Mouse (Mus musculus) myocyte (in vitro differentiated cells): Measurements from ENCODE around the gene Tacc2. TPM values are rescaled to one million over a fixed set of nuclear protein-coding genes. Genes with fewer than 3 reads are reported as not detected.
A peak's percentile ranks its signal among the peaks of the same experiment; 100 is the strongest.
"Not testable (repeated sequence)": the region's sequence is repeated elsewhere in the genome, so short reads cannot be mapped to it uniquely, and the experiment has no call there.

Experiments
- H3K27me3 ChIP-seq: one replicate; pipeline ENCODE4 v1.6.1; 2011; ENCODE audit not compliant: control insufficient read depth, insufficient read depth, insufficient read length
- H3K36me3 ChIP-seq: one replicate; pipeline ENCODE4 v1.6.1; 2011; ENCODE audit not compliant: control insufficient read depth, insufficient read depth
- H3K4me2 ChIP-seq: one replicate; pipeline ENCODE4 v1.6.1; 2011; ENCODE audit warnings: low read depth, control low read depth
- H3K4me3 ChIP-seq: one replicate; pipeline ENCODE4 v1.5.1; 2011; ENCODE audit warnings: mild to moderate bottlenecking, control low read depth, moderate library complexity
- H3K79me2 ChIP-seq: one replicate; pipeline ENCODE4 v1.6.1; 2011; ENCODE audit not compliant: control insufficient read depth, insufficient read depth
- H3ac ChIP-seq: one replicate; pipeline ENCODE4 v1.6.1; 2011; ENCODE audit not compliant: control insufficient read depth, insufficient read length
- CEBPB ChIP-seq: IDR thresholded peaks from 2 replicates; pipeline ENCODE4 v1.6.1; 2011; ENCODE audit warnings: mild to moderate bottlenecking, moderate library complexity; ENCODE audit not compliant: poor library complexity, insufficient read depth, severe bottlenecking
- E2F4 ChIP-seq: IDR thresholded peaks from one replicate; pipeline ENCODE4 v1.6.1; 2011; ENCODE audit warnings: mild to moderate bottlenecking, control low read depth, moderate library complexity; ENCODE audit not compliant: insufficient read depth
- MYOD1 ChIP-seq, 3 experiments: IDR thresholded peaks; one replicate each; pipeline ENCODE4 v1.6.1; 2011; ENCODE audit warnings: control low read depth in 2 of 3, low read depth in 2 of 3, mild to moderate bottlenecking in 2 of 3, moderate library complexity in 1 of 3; ENCODE audit not compliant: insufficient read length in 2 of 3, control insufficient read depth in 1 of 3
- MYOG ChIP-seq, 3 experiments: IDR thresholded peaks; one replicate each; pipeline ENCODE4 v1.6.1; 2011; ENCODE audit warnings: control low read depth in 2 of 3, low read depth in 2 of 3, mild to moderate bottlenecking in 2 of 3; ENCODE audit not compliant: insufficient read length in 2 of 3, control insufficient read depth in 1 of 3, insufficient read depth in 1 of 3
- POLR2A ChIP-seq: IDR thresholded peaks from one replicate; pipeline ENCODE4 v1.6.1; 2011; ENCODE audit warnings: low read depth, mild to moderate bottlenecking, control low read depth, moderate library complexity; ENCODE audit not compliant: insufficient read length
- POLR2AphosphoS2 ChIP-seq: IDR thresholded peaks from one replicate; pipeline ENCODE4 v1.6.1; 2011; ENCODE audit warnings: low read depth, control low read depth; ENCODE audit not compliant: insufficient read length
- SRF ChIP-seq: IDR thresholded peaks from one replicate; pipeline ENCODE4 v1.6.1; 2011; ENCODE audit warnings: low read depth; ENCODE audit not compliant: control insufficient read depth, insufficient read length
- TCF12 ChIP-seq: IDR thresholded peaks from one replicate; pipeline ENCODE4 v1.6.1; 2011; ENCODE audit warnings: mild to moderate bottlenecking, control low read depth; ENCODE audit not compliant: poor library complexity, insufficient read depth, severe bottlenecking
- TCF3 ChIP-seq: IDR thresholded peaks from one replicate; pipeline ENCODE4 v1.6.1; 2011; ENCODE audit warnings: low read depth, control low read depth; ENCODE audit not compliant: insufficient read length
- USF1 ChIP-seq: IDR thresholded peaks from one replicate; pipeline ENCODE4 v1.6.1; 2011; ENCODE audit warnings: low read depth, mild to moderate bottlenecking, control low read depth, moderate library complexity
- polyA plus RNA-seq: library from polyadenylated mRNA; unstranded; fragments of >200 nt; fragmentation: generic; extraction: Trizol; gene quantifications from one replicate; pipeline ENCODE4 v1.2.1, GENCODE M21; 2012; ENCODE audit warnings: missing spikeins

Tacc2 gene
- polyA plus RNA-seq, 1 experiment: 61.8 TPM

GRCm38 (mm10) chr7:130590081-130590828 is 13.0 kb downstream of the Tacc2 start:
- no peak overlapping the region for H3ac ChIP-seq
- TF ChIP-seq SRF: no peak
- no peak for TF ChIP-seq POLR2A
- TF ChIP-seq TCF12: no peak
- TF ChIP-seq CEBPB: no peak
- TF ChIP-seq POLR2AphosphoS2: no peak
- no peak for TF ChIP-seq MYOD1 (IDR thresholded peaks at IDR 0.05; ENCODE audit: control insufficient read depth in 1 of 3, insufficient read length in 2 of 3, low read depth in 2 of 3)
- TF ChIP-seq TCF3: no peak
- no peak for TF ChIP-seq MYOG (IDR thresholded peaks at IDR 0.05; ENCODE audit: control insufficient read depth in 1 of 3, insufficient read depth in 1 of 3, insufficient read length in 2 of 3, low read depth in 2 of 3)
- no peak for TF ChIP-seq E2F4
- no peaks in the 10 kb centered on the region for H3K27me3 ChIP-seq
- H3K4me2 ChIP-seq: no peak overlapping the region
- H3K79me2 ChIP-seq: no peaks in the 10 kb centered on the region
- H3K4me3 ChIP-seq: no peak overlapping the region
- H3K36me3 ChIP-seq: no peaks in the 10 kb centered on the region

GRCm38 (mm10) chr7:130590845-130591437 is 13.7 kb downstream of the Tacc2 start:
- no peaks in the 10 kb centered on the region for H3K79me2 ChIP-seq
- H3K36me3 ChIP-seq: no peaks in the 10 kb centered on the region
- H3K4me3 ChIP-seq: no peak overlapping the region
- H3K27me3 ChIP-seq: no peaks in the 10 kb centered on the region
- TF ChIP-seq MYOD1 (IDR thresholded peaks at IDR 0.05; ENCODE audit: control insufficient read depth in 1 of 3, insufficient read length in 2 of 3, low read depth in 2 of 3): no peak
- TF ChIP-seq TCF3: no peak
- no peak for TF ChIP-seq E2F4
- no peak overlapping the region for H3K4me2 ChIP-seq
- H3ac ChIP-seq: no peak overlapping the region

GRCm38 (mm10) chr7:130592975-130593374 is 15.7 kb downstream of the Tacc2 start:
- not testable (repeated sequence) for H3K4me2 ChIP-seq, H3K27me3 ChIP-seq, H3K36me3 ChIP-seq, H3K79me2 ChIP-seq, H3K4me3 ChIP-seq, H3ac ChIP-seq

- not testable (repeated sequence) for H3K4me2 ChIP-seq, H3ac ChIP-seq, H3K79me2 ChIP-seq, H3K36me3 ChIP-seq, H3K27me3 ChIP-seq, H3K4me3 ChIP-seq
Observed at GRCm38 (mm10) chr7:130593375-130594239, 16.4 kb downstream of the Tacc2 start.

- H3K79me2 ChIP-seq: not testable (repeated sequence)
- TF ChIP-seq TCF3: peak; percentile 36
- TF ChIP-seq MYOD1 (IDR thresholded peaks at IDR 0.05; ENCODE audit: control insufficient read depth in 1 of 3, insufficient read length in 2 of 3, low read depth in 2 of 3): peak; percentile 88 to 97 (median 94)
- TF ChIP-seq USF1: peak; percentile 92
- peak in 2 of 3 experiments; percentile 44 to 77 for TF ChIP-seq MYOG (IDR thresholded peaks at IDR 0.05; ENCODE audit: control insufficient read depth in 1 of 3, insufficient read depth in 1 of 3, insufficient read length in 2 of 3, low read depth in 2 of 3)
- peak; percentile 64 for TF ChIP-seq TCF12
Observed at GRCm38 (mm10) chr7:130596079-130596855, 19.0 kb downstream of the Tacc2 start.

More at GRCm38 (mm10) chr7:130596079-130596855, 19.0 kb downstream of the Tacc2 start:
- not testable (repeated sequence) for H3K4me3 ChIP-seq, H3K27me3 ChIP-seq, H3ac ChIP-seq, H3K36me3 ChIP-seq
- H3K4me2 ChIP-seq: peak overlapping the region; percentile 60
